Mouse (Mus musculus) mature B cell (primary cell): ENCODE results near the gene Lrif1.
"Not testable (repeated sequence)": the region's sequence is repeated elsewhere in the genome, so short reads cannot be mapped to it uniquely, and the experiment has no call there.

Source experiments
- in situ Hi-C: fragments of 300-500 bp; cut with MboI; formaldehyde crosslinking; loops from 2 replicates; pipeline ENCODE4 v1.14.3; 2019

The Lrif1 gene

DNA sequence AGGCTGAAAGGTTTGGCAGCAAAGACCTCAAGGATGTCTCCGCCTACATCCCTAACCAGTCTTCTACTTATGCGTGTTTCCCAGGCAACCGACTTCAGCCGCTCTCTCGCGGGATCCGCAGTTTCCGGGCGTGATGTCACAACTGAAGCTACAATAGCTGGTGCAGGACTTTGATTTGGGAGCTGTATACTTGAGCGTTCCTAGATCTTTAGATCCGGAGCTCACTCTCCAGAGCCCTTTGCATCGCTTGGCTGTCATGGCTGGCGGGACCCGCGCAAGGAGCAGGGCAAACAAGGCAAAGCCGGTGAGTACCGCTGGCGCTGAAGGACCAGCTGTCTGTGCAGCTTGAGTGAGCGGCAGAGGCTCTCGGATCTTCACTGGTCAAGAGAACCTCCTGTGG, at the start of gene Lrif1:
Gene Lrif1, plus strand, starts transcription at position 158 of the 400 bp plus-strand sequence.
- in situ Hi-C loops: no loop called here

DNA sequence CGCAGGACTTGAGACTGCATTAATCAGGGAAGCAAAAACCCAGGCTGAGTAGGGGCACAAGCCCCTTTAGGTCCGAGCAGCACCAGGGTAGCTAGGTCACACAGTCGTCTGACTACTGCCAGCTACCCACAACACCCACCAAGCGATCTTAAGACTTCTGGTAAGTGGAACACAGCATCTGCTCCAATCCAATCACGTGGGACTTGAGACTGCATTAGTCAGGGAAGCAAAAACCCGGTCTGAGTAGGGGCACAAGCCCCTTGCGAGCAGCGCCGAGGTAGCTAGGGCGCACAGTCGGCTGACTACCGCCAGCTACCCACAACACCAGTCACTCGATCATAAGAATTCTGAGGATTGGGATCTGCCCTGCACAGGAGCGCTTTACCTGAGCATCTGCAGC, 12.0 kb upstream of the Lrif1 start:
- in situ Hi-C loops: not testable (repeated sequence)

DNA sequence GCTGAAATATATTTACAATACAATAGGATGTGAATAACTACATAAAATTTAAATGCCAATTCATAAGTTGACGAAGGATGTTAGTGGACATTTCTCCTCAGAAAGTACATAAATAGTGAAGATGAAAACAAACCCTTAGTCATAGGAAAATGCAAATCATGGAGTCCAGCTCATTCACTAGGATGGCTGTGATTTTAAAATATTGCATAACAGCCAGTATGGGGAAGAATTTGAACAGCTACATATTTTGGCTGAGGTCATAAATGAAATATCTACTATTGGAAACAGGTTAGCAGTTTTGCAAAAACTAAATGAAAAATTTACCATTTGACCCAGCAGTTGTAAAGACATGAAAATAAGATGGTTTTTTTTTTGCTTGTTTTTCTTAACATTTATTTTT, 594 bp downstream of the Lrif1 start:
- in situ Hi-C loops: no loop called here

DNA sequence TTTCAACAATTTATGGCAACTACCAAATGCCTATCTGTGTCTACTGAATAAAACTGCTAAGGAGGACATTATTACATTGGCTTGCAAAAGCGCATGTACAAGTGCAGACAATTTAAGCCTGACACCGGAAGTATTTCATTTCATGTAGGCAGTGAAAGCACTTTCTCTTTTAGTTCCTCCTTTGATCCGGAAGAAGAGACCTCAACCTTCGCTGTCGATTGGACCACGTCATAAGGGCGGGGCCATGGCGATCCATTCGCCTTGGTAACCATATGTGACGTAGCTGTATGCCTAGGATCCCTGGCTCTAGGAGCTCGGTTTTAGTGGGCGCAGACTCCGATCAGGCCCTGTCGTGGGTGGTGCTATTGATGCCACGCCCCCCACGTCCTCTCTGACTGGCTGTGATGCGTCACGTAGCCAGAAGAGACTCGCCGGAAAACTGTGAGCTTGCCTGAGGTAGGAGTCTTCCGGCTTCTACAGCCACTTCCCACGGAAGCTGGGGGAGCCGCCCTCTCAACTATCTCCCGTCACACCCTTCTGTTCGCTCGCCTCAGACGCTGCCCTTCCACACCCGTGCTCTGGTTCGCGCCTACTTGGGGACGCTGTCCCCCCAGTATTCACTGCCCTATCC, 36.7 kb downstream of the Lrif1 start:
- in situ Hi-C loops: no loop called here

DNA sequence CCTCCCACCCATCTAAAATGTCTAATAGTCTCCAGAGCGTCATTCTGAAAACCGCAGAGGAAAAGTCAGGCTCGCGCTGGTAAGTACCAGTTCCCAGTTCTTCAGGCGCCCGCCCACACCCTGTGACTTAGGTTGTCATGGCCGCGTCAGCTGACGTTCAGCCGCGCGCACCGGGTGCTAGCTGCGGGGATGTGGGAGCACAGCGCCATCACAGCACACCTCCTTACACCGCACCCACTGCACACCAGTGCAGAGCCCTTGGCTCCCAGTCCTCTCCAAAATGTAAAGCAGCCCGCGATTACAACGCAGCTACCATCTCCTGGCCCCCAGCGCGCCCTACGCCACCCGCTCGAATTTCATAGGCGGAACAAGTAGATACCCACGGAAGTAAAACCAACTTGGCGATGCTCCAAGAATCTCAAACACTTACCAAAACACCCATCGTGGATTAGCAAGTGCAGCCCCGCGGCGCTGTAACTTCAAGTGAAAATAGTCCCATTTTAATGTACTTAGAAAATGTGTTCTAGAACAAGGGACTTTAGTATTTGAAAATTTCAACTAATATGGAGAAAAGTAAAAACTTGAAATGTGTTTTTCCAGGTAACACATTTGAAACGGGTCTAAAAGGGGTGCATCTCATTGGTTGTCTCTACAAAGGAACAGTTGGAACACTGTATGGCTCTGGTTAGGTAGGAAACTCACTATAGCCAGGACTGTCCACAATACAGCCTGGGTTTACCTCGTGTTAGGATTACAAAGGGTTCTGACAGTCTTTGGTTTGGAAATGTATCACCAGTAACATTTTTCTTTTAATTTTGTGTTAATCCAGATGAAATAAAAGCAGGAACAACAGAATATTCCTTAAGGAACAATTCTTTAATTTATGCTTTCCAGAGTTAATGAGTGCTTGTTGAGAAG, 37.5 kb downstream of the Lrif1 start:
- in situ Hi-C loops: no loop called here

DNA sequence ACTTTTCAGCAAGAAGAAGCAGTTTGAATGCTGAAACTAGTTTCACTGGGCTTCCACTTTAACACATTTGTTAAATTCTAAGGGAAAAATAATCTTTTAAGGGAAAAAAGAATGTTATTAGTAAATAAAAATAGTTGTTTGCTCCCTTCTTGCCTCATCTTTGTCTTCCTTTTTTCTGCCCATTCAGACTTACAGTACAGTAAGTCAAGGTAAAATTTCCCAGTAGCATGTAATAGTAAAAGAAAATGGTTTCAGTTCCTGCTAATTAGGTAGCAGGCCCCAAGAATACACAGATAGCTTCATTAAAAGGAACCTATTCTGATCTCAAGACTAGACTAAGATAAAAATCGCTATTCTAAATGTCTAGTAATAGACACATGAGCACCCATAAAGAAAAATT, 71.1 kb downstream of the Lrif1 start:
- in situ Hi-C loops: no loop called here

GRCm38 (mm10) chr3:106771834-106772233, 87.0 kb downstream of the Lrif1 start:
- in situ Hi-C loops: no loop called here

DNA sequence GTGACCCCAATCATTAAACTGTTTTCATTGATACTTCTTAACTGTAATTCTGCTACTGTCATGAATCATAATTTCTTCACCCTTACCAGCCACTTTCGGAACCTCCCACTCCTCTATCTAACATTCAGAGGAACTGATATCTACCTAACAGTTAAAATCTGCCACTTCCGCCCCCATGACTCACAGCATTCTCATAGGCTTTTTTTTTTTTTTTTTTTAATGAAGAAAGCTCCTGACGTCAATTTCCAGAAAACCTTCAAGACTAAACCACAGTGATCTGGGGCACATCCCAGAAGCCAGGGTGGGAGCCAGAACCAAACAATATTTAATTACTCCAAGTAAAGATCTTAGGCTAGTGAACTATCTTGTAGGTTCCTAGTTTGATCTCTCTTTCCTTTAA, 100.3 kb downstream of the Lrif1 start:
- in situ Hi-C loops: no loop called here
